Mouse (Mus musculus): ENCODE data around the gene 4930556J24Rik. TPM values are rescaled to one million over a fixed set of nuclear protein-coding genes. Genes with fewer than 3 reads are reported as not detected.

4930556J24Rik gene
- polyA plus RNA-seq, 1 experiment, result not detected

- WGBS, result 49% methylated on average over 6 of the region's 6 CpGs
- DNase-seq (ENCODE audit: low read depth, low spot score), result no peak
These were observed 76.3 kb downstream of the 4930556J24Rik start for GRCm38 (mm10) chr11:3900296-3900695.

- WGBS, result 37% methylated on average over 1 of the region's 1 CpGs
- DNase-seq (ENCODE audit: low read depth, low spot score), result no peak
These were observed 80.6 kb downstream of the 4930556J24Rik start for GRCm38 (mm10) chr11:3895933-3896332.

- no peak for DNase-seq (ENCODE audit: low read depth, low spot score)
- 1% methylated on average over 10 of the region's 10 CpGs for WGBS
These were observed 81.1 kb downstream of the 4930556J24Rik start for GRCm38 (mm10) chr11:3895458-3895857.

GRCm38 (mm10) chr11:3894406-3895281, 81.9 kb downstream of the 4930556J24Rik start, which contains the start of the genes 4921536K21Rik and Dusp18:
4921536K21Rik (minus strand) TSS chr11:3895098.
Dusp18 (plus strand) TSS chr11:3895240.
- 4% methylated on average over 46 of the region's 46 CpGs for WGBS
- DNase-seq (ENCODE audit: low read depth, low spot score), result peak; percentile 89

GRCm38 (mm10) chr11:3893970-3894369, 82.6 kb downstream of the 4930556J24Rik start:
- no peak for DNase-seq (ENCODE audit: low read depth, low spot score)
- 52% methylated on average over 6 of the region's 6 CpGs for whole genome bisulfite sequencing

Other genes starting within 250 kb of the 4930556J24Rik start
- 0.23 and 0.68 TPM in 2 replicates for gene Osbp2, start 112.9 kb downstream of the 4930556J24Rik start, polyA plus RNA-seq (2012; rRNA removed)
- gene 4921536K21Rik, start 81.7 kb downstream of the 4930556J24Rik start, polyA plus RNA-seq (2012; rRNA removed), result 0.33 and 0.58 TPM in 2 replicates
- 4.0 TPM in 2 replicates for gene Dusp18, start 81.5 kb downstream of the 4930556J24Rik start, polyA plus RNA-seq (2012; rRNA removed)
- 3.0 and 3.5 TPM in 2 replicates for gene Slc35e4, start 62.1 kb downstream of the 4930556J24Rik start, polyA plus RNA-seq (2012; rRNA removed)
- 292 and 424 TPM in 2 replicates for gene Tcn2, start 44.6 kb downstream of the 4930556J24Rik start, polyA plus RNA-seq (2012; rRNA removed)
- 34.1 and 34.2 TPM in 2 replicates for gene Pes1, start 12.8 kb downstream of the 4930556J24Rik start, polyA plus RNA-seq (2012; rRNA removed)
- 44.4 and 68.9 TPM in 2 replicates for gene Gal3st1, start 6.9 kb upstream of the 4930556J24Rik start, polyA plus RNA-seq (2012; rRNA removed)
- gene Sec14l4, start 54.7 kb upstream of the 4930556J24Rik start, polyA plus RNA-seq (2012; rRNA removed), result 0.05 TPM in 1 of 2 replicates, not detected in the other
- not detected in 2 replicates for gene Sec14l3, start 88.1 kb upstream of the 4930556J24Rik start, polyA plus RNA-seq (2012; rRNA removed)
- gene Mtfp1, start 118.7 kb upstream of the 4930556J24Rik start, polyA plus RNA-seq (2012; rRNA removed), result 18.0 and 26.5 TPM in 2 replicates
- 15.1 and 54.4 TPM in 2 replicates for gene Sec14l2, start 146.6 kb upstream of the 4930556J24Rik start, polyA plus RNA-seq (2012; rRNA removed)
- 16.1 and 16.4 TPM in 2 replicates for gene Rnf215, start 158.4 kb upstream of the 4930556J24Rik start, polyA plus RNA-seq (2012; rRNA removed)
- gene Ccdc157, start 183.5 kb upstream of the 4930556J24Rik start, polyA plus RNA-seq (2012; rRNA removed), result 2.7 and 2.9 TPM in 2 replicates
- 21.0 and 27.8 TPM in 2 replicates for gene Sf3a1, start 183.6 kb upstream of the 4930556J24Rik start, polyA plus RNA-seq (2012; rRNA removed)
- gene Tbc1d10a, start 210.0 kb upstream of the 4930556J24Rik start, polyA plus RNA-seq (2012; rRNA removed), result 30.9 and 35.5 TPM in 2 replicates
- 3.4 and 4.5 TPM in 2 replicates for gene Castor1, start 241.4 kb upstream of the 4930556J24Rik start, polyA plus RNA-seq (2012; rRNA removed)